24 mouse cellular contexts compared by ENCODE assay signal in the genomic region with DNA sequence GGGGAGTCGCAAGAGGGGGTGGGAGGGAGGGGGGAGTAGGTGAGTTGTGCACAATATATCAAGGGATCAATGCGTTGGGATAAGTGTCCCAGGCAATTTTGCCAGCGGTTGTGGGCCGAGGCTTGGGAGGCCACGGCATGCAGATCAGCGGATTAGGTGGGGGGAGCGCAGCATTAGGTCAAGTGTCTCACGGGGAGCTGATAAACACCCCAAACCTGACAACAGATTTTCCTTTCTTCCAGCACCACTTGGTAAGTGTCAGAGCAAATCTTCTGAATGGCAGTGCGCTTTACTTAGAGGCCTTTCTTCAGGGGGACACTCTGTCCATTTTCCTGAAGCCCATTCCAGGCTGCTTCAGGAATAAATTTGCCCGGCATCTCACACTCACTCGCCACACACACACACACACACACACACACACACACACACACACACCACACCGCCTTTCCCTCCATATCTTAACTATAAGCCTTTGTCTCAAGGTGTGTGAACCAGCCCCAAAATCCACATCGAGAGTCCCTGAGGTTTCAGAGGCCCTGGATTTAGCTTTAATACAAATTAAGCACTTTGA. TPM values are rescaled to one million over a fixed set of nuclear protein-coding genes. Genes with fewer than 3 reads are reported as not detected.
A peak's percentile ranks its signal among the peaks of the same experiment; 100 is the strongest.
DNase-seq lines count a peak whose midpoint lies in the region; ATAC-seq lines count a peak whose summit lies in the region.
"Had no signal": no experiment of that assay in that cellular context is flagged by ENCODE, and none has a peak within 500 bp of the region (broad histone marks: within the 10 kb centered on the region; RNA-seq: fewer than 3 reads in every experiment).

No protein-coding gene starts in this region.

- WGBS in midbrain, embryonic 12.5 days: 13% methylated on average over 12 of the region's 13 CpGs
- WGBS in midbrain, embryonic 10.5 days: 23% methylated on average over 13 of the region's 13 CpGs
- 6% methylated on average over 13 of the region's 13 CpGs for WGBS in forebrain, embryonic 13.5 days
- WGBS in kidney, embryonic 14.5 days: 50% methylated on average over 13 of the region's 13 CpGs

- H3K9me3 ChIP-seq in midbrain, embryonic 12.5 days: no peaks in the 10 kb centered on the region
- peaks cover 10% of the 10 kb centered on the region for H3K9me3 ChIP-seq in midbrain, embryonic 10.5 days (replicated peaks)
- H3K9me3 ChIP-seq in forebrain, embryonic 13.5 days (replicated peaks): peaks cover 12% of the 10 kb centered on the region
- H3K9me3 ChIP-seq in kidney, embryonic 14.5 days (ENCODE audit: control insufficient read depth, low read length): peaks cover 3% of the 10 kb centered on the region; the same call in 1 of the 2 replicates
- H3K9me3 ChIP-seq: embryonic facial prominence, embryonic 13.5 days; heart, embryonic 10.5 days; hindbrain, embryonic 15.5 days; liver, embryonic 13.5 days; stomach, embryonic 15.5 days had no signal

- H3K4me2 ChIP-seq in midbrain, embryonic 12.5 days (replicated peaks): 0 out of 2 replicates have a peak overlapping the region, but pooled peaks have one; percentile 2
- peak overlapping the region; percentile 37 for H3K4me2 ChIP-seq in forebrain, embryonic 13.5 days
- no peak overlapping the region for H3K4me2 ChIP-seq in kidney, embryonic 14.5 days (replicated peaks; ENCODE audit: low read depth, low read length)
- H3K4me2 ChIP-seq: embryonic facial prominence, embryonic 13.5 days; hindbrain, embryonic 15.5 days; liver, embryonic 13.5 days; lung, embryonic 14.5 days; stomach, embryonic 15.5 days had no signal

- H3K4me3 ChIP-seq in midbrain, embryonic 12.5 days: no peak overlapping the region
- no peak overlapping the region for H3K4me3 ChIP-seq in midbrain, embryonic 10.5 days
- H3K4me3 ChIP-seq in forebrain, embryonic 13.5 days: no peak overlapping the region
- no peak overlapping the region for H3K4me3 ChIP-seq in kidney, embryonic 14.5 days (ENCODE audit: low read length)
- H3K4me3 ChIP-seq: embryonic facial prominence, embryonic 13.5 days; erythroblast, embryonic 14.5 days; gastrocnemius, adult 2 months; heart, embryonic 10.5 days; hindbrain, embryonic 15.5 days; layer of hippocampus, adult 2 months; liver, embryonic 13.5 days; stomach, embryonic 15.5 days had no signal

- ATAC-seq in midbrain, embryonic 12.5 days (ENCODE audit: low FRiP score, low read depth): peak; percentile 58
- peak; percentile 84 for ATAC-seq in forebrain, embryonic 13.5 days
- no peak for ATAC-seq in kidney, embryonic 14.5 days (ENCODE audit: low FRiP score, low TSS enrichment)

- DNase-seq in embryo, embryonic 11 days: peak; percentile 26
- DNase-seq in embryo, embryonic 10 days (ENCODE audit: low spot score): no peak
- DNase-seq in midbrain, embryonic 10.5 days (ENCODE audit: low spot score): no peak
- peak; percentile 21 for DNase-seq in retina, postnatal 7 days (ENCODE audit: low read depth, low spot score)
- DNase-seq: adrenal gland, postnatal 14 days; cerebellum, adult 8-10 months; cerebellum, postnatal 36 days; gastrocnemius, adult 2 months; kidney, adult 8-10 months; liver, embryonic 13.5 days; lung, embryonic 14.5 days; right cerebral cortex, postnatal 4 days; thymus, postnatal 4 days had no signal

- peaks cover 28% of the 10 kb centered on the region for H3K4me1 ChIP-seq in midbrain, embryonic 12.5 days
- H3K4me1 ChIP-seq in midbrain, embryonic 10.5 days: peaks cover 30% of the 10 kb centered on the region
- peaks cover 45% of the 10 kb centered on the region for H3K4me1 ChIP-seq in forebrain, embryonic 13.5 days
- no peaks in the 10 kb centered on the region for H3K4me1 ChIP-seq in kidney, embryonic 14.5 days (ENCODE audit: control insufficient read depth, insufficient read depth, low read length)
- H3K4me1 ChIP-seq: embryonic facial prominence, embryonic 13.5 days; hindbrain, embryonic 15.5 days; liver, embryonic 13.5 days; stomach, embryonic 15.5 days had no signal

- no peak overlapping the region for H3K27ac ChIP-seq in midbrain, embryonic 12.5 days (replicated peaks)
- H3K27ac ChIP-seq in midbrain, embryonic 10.5 days (replicated peaks): no peak overlapping the region
- peak overlapping the region; percentile 76 for H3K27ac ChIP-seq in forebrain, embryonic 13.5 days
- H3K27ac ChIP-seq in kidney, embryonic 14.5 days (ENCODE audit: low read depth, low read length): no peak overlapping the region
- H3K27ac ChIP-seq: embryonic facial prominence, embryonic 13.5 days; gastrocnemius, adult 2 months; heart, embryonic 10.5 days; hindbrain, embryonic 15.5 days; layer of hippocampus, adult 2 months; liver, embryonic 13.5 days; stomach, embryonic 15.5 days had no signal

- H3K27me3 ChIP-seq in midbrain, embryonic 12.5 days: peaks cover 57% of the 10 kb centered on the region
- peaks cover 71% of the 10 kb centered on the region for H3K27me3 ChIP-seq in midbrain, embryonic 10.5 days (ENCODE audit: low read depth, poor library complexity, severe bottlenecking)
- H3K27me3 ChIP-seq in forebrain, embryonic 13.5 days: peaks cover 13% of the 10 kb centered on the region; the same call in 1 of the 2 replicates
- H3K27me3 ChIP-seq in kidney, embryonic 14.5 days (ENCODE audit: control insufficient read depth, insufficient read depth, low read length): peaks cover 7% of the 10 kb centered on the region
- H3K27me3 ChIP-seq: stomach, embryonic 15.5 days had no signal

- H3K9ac ChIP-seq in midbrain, embryonic 12.5 days (replicated peaks): no peak overlapping the region
- H3K9ac ChIP-seq in forebrain, embryonic 13.5 days: no peak overlapping the region
- H3K9ac ChIP-seq in kidney, embryonic 14.5 days (ENCODE audit: low read depth, low read length): no peak overlapping the region
- H3K9ac ChIP-seq: embryonic facial prominence, embryonic 13.5 days; hindbrain, embryonic 15.5 days; liver, embryonic 13.5 days; lung, embryonic 14.5 days; stomach, embryonic 15.5 days had no signal

- H3K36me3 ChIP-seq in midbrain, embryonic 12.5 days: no peaks in the 10 kb centered on the region
- no peaks in the 10 kb centered on the region for H3K36me3 ChIP-seq in midbrain, embryonic 10.5 days
- no peaks in the 10 kb centered on the region for H3K36me3 ChIP-seq in forebrain, embryonic 13.5 days (ENCODE audit: poor library complexity, severe bottlenecking)
- H3K36me3 ChIP-seq in kidney, embryonic 14.5 days (ENCODE audit: control insufficient read depth, insufficient read depth, low read length): no peaks in the 10 kb centered on the region
- H3K36me3 ChIP-seq: embryonic facial prominence, embryonic 13.5 days; heart, embryonic 10.5 days; hindbrain, embryonic 15.5 days; liver, embryonic 13.5 days; stomach, embryonic 15.5 days had no signal

RNA-seq across cellular contexts. Expression of a gene that starts 10.6 kb away (rescaled TPM):
- polyA plus RNA-seq in midbrain, embryonic 12.5 days (2016; fragmentation: Nextera tagmentation; extraction: Ambion mirVana): 0.10 and 0.28 TPM in 2 replicates
- polyA plus RNA-seq in midbrain, embryonic 10.5 days (2016; fragmentation: Nextera tagmentation; extraction: Ambion mirVana): 0.05 TPM in 1 of 2 replicates, not detected in the other
- polyA plus RNA-seq in forebrain, embryonic 13.5 days (2015; fragmentation: Nextera tagmentation; extraction: Ambion mirVana): 0.68 and 0.93 TPM in 2 replicates
- 0.50 TPM in 1 of 2 replicates, not detected in the other for polyA plus RNA-seq in kidney, embryonic 14.5 days (2014; fragmentation: Nextera tagmentation; extraction: Ambion mirVana)
- polyA plus RNA-seq: embryonic facial prominence, embryonic 13.5 days; erythroblast, embryonic 14.5 days; heart, embryonic 10.5 days; heart, embryonic 16.5 days; intestine, embryonic 14.5 days; liver, embryonic 13.5 days had no signal

Comparison
In these comparisons a context has a peak if more than half of its experiments do, and no peak if none do; other contexts are left out.
1. DNase-seq: peak in embryo, embryonic 11 days (single experiment) and retina, postnatal 7 days (single experiment); none in embryo, embryonic 10 days (single experiment) and midbrain, embryonic 10.5 days (single experiment).